Comparison of ENCODE assay signal across 1 mouse cellular context in genomic region chr9:107872350-107873098, GRCm38 (mm10).
TF ChIP-seq lines count a peak whose summit lies in the region.

No protein-coding gene starts in this region.

TF ChIP-seq in MEL, 35 proteins besides CTCF, POLR2A, EP300 and RAD21 (continued from another document):
- TF ChIP-seq RCOR1 (IDR thresholded peaks at IDR 0.05; ENCODE audit: low read depth, low read length) (no peak), GABPA (IDR thresholded peaks at IDR 0.05; ENCODE audit: low read depth, low read length) (no peak), HCFC1 (IDR thresholded peaks at IDR 0.05; ENCODE audit: low read depth, low read length) (peak; percentile 95), MAFK (IDR thresholded peaks at IDR 0.05; ENCODE audit: borderline replicate concordance, low read depth, low read length) (no peak), CHD1 (IDR thresholded peaks at IDR 0.05; ENCODE audit: low read depth, low read length) (no peak), USF2 (IDR thresholded peaks at IDR 0.05; ENCODE audit: borderline replicate concordance in 1 of 2, insufficient read depth in 1 of 2, low read depth in 1 of 2, low read length in 2 of 2) (no peak), MEF2A (IDR thresholded peaks at IDR 0.05; ENCODE audit: extremely low read depth, insufficient replicate concordance, low read depth, low read length, poor library complexity, severe bottlenecking) (no peak), TBP (IDR thresholded peaks at IDR 0.05; ENCODE audit: low read depth, low read length) (peak; percentile 88), ETS1 (IDR thresholded peaks at IDR 0.05; ENCODE audit: low read depth, low read length) (no peak), MYB (IDR thresholded peaks at IDR 0.05; ENCODE audit: low read depth, low read length) (no peak), ZMIZ1 (IDR thresholded peaks at IDR 0.05; ENCODE audit: low read depth, low read length) (peak; percentile 84), KAT2A (conservative IDR thresholded peaks at IDR 0.05; ENCODE audit: low read depth, low read length) (peak; percentile 89), SIN3A (IDR thresholded peaks at IDR 0.05; ENCODE audit: low read length) (peak; percentile 95), TCF12 (IDR thresholded peaks at IDR 0.05; ENCODE audit: low read depth, low read length) (peak; percentile 39), GATA1 (IDR thresholded peaks at IDR 0.05; ENCODE audit: low read depth, low read length) (no peak), CHD2 (IDR thresholded peaks at IDR 0.05; ENCODE audit: low read length) (peak; percentile 32), JUND (IDR thresholded peaks at IDR 0.05; ENCODE audit: low read depth, low read length) (no peak), NRF1 (IDR thresholded peaks at IDR 0.05; ENCODE audit: insufficient read depth, low read depth, low read length, poor library complexity, severe bottlenecking) (peak; percentile 59), TAL1 (IDR thresholded peaks at IDR 0.05; ENCODE audit: low read length) (no peak), ZNF384 (IDR thresholded peaks at IDR 0.05; ENCODE audit: low read depth, low read length) (no peak), E2F4 (IDR thresholded peaks at IDR 0.05; ENCODE audit: borderline replicate concordance, low read depth, low read length) (peak; percentile 62; the same call in 1 of the 2 replicates), MAZ (IDR thresholded peaks at IDR 0.05; ENCODE audit: low read depth, low read length) (peak; percentile 48; the same call in 1 of the 2 replicates), USF1 (IDR thresholded peaks at IDR 0.05; ENCODE audit: low read depth, low read length) (peak; percentile 47; the same call in 1 of the 2 replicates), POLR2AphosphoS5 (IDR thresholded peaks at IDR 0.05; ENCODE audit: borderline replicate concordance, low read depth, low read length) (no peak), ZC3H11A (IDR thresholded peaks at IDR 0.05; ENCODE audit: low read depth, low read length) (no peak), SMC3 (IDR thresholded peaks at IDR 0.05; ENCODE audit: low read depth, low read length) (no peak)
